Mouse (Mus musculus): Measurements from ENCODE around the gene Ifnar1.

Ifnar1 gene

DNA sequence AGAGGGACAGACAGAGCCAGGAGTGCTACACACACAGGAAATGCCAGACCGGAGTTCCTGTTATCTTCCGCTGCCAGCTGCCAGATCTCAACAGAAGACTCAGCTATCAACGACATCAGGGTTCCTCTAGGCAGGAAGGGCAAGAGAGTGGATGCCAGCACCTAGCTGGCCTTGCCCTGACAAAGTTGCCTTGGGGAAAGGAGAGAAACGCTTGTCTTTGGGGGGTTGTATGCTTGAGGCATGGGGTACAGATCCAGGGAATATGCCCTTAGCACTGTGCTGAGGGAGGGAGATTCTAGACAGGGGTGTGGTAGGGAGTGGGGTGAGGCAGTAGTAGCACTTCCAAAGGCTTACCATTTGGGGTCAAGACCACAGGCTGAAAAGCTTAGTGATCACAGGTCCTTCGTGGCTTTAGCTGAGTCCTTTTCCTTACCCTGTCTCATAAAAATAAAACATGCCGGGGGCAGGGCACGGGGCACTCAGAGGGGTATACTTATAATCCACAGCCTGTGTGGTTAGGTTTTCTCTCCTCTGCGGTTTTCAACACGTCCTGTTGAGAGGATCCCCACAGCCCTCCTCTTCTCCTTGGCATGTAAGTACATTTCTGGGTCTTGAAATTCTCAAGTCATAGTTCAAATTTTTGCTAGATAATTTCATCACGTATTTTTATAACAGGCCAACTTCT is 60.7 kb downstream of the Ifnar1 start:
- peak; percentile 39 for DNase-seq

DNA sequence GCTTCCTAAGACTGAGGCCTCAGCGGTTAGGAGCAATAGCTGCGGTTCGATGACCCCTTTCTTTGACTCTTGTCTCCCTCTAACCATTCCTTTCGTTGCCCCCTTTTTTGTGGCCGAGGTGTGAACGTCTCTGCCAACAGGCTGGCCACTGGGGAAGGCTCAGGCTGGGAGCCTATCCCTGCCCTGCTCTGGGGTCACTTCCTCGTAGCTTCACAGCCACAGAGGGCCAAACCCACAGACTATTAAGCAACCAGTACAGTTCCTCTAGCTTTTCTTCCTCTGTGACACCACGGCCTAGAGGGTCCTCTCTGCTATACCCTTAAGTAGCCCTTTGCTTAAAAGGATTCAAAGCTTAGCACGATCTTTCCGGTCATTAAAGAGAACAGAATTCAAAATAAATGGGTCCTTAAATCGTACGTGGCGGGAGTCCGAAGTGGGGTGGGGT is 61.4 kb downstream of the Ifnar1 start:
- peak; percentile 30 for DNase-seq

DNA sequence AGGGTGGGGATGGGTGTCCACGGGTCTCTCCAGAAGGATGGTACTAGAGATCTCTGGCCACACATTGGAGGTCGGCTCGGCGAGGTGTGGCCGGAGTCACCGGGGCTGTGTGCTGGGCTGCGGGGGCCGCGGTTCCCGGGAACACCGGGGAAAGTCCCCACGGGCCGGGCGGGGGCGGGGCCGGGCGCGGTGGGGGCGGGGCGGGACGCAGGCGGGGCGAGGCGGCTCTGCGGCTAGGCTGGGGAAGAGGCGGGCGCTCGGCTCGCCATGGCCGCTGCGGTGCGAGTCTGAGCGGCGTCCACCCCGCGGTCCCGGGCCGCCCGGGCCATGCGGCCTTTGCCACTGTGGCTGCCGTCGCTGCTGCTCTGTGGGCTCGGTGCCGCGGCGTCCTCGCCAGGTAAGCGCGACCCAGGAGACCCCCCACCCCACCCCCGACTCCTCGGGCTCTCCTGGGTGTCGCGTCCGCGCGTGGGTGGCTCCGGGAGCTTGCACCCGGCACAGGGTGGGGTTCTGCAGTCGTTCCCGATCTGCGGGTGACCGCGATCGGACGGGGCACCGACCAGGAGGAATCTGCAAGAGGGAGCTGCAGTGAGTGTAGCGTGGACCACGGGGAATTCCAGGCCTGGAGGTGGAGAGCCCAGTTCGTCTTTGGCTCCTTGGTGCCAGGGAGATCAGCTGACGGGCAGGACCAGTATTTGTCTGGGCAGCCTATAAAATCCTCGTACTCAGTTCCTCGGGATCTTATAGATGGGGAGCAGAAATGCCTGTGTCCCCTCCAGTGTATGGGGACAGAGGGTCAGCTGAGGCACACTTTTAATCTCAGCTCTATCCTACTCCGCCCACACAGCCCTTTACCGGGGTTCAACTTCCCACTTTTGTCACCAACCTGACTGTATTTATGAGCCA is 62.1 kb downstream of the Ifnar1 start, which contains the start of gene Ifngr2:
Gene Ifngr2, plus strand, starts transcription at position 237 of the 906 bp plus-strand sequence.
- DNase-seq: peak; percentile 79

- DNase-seq: no peak
Measured at GRCm38 (mm10) chr16:91547974-91548373, 62.9 kb downstream of the Ifnar1 start.

DNA sequence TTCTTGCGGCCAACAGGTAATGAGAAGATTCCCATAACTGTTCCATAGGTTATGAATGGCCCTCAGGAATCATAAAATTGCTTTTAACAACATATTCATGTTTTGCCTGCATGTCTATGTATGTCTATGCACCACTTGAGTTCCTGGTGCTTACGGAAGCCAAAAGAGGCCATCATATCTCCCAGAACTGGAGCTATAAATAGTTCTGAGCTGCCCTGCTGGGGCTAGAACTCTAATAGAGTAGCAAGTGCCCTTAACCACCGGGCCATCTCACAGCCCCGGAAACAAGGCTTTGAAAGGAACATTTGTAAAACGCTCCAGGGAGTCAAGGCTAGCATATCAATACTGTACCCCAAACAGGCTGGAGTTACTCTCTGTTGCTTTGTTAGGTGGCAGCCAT is 63.5 kb downstream of the Ifnar1 start:
- no peak for DNase-seq

DNA sequence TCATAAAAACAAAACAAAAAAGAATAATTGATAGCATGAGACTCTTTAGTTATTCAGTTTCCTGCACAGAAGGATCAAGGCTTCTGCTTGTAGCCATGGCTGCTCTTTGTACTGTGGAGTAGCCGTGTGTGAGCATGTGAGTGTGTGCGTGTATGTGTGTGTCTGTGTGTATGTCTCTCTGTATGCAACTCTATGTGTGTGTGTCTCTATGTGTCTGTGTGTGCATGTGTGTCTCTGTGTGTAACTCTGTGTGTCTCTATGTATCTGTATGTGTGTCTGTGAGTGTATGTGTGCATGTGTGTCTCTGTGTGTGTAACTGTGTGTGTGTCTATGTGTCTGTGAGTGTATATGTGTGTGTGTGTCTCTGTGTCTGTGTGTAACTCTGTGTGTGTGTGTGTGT is 64.0 kb downstream of the Ifnar1 start:
- DNase-seq: no peak

DNA sequence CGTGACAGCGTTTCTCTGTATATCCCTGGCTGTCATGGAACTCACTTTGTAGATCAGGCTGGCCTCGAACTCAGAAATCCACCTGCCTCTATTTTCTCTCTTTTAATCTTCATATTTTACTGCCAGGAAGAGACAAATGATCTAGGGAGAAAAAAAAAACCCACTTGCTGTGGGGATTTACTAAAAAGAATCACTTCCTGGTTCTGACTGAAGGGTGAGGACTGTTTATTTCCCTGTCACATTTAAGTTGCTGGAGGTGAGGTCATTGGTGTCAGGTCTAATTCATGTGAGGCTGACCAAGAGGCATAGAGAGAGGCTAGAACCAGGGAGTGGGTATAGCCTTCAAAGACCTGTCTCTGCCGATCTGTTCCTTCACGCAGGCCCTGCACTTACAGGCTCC is 64.6 kb downstream of the Ifnar1 start:
- DNase-seq: no peak

DNA sequence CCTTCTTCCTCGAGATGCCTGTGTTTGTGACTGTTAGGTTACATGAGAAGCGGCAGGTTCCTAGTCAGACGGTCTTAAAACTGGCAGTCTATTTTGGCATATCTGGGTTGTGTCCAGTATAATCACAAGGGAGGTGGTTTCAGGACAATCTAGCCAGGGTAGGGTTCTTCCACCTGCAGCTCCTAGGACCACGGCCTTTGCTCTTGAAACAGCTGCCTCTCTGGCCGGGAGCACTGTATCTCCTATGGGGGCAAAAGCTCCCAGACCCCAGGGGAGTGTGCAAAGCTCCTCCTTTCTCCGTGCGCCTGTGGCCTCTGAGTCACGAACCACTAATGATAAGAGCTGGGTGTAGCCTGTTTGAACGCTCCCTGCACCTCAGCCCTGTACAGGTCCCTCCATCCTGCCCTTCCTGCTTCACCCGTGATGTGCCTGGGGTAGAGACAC is 66.1 kb downstream of the Ifnar1 start:
- no peak for DNase-seq

DNA sequence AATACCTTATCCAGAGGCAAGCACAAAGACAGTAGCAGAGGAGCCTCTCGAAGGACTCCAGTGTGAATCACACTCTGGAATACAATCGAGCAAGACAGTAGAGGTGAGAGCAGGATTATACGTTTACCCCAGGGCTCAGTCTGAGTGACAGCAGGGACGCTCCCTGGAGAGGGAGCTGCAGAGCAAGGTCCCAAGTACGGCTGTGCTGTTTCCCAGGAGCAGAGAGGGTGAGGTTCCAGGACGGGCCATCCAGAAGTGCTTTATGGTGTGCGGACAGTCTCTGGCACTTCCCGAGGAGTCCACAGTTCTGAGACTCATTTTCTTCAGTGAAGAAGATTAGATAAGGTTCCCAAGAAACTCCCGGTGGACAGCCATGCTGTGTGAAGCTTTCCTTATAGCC is 67.0 kb downstream of the Ifnar1 start:
- DNase-seq: no peak

- DNase-seq: peak; percentile 52
Measured at GRCm38 (mm10) chr16:91553625-91554024, 68.6 kb downstream of the Ifnar1 start.

DNA sequence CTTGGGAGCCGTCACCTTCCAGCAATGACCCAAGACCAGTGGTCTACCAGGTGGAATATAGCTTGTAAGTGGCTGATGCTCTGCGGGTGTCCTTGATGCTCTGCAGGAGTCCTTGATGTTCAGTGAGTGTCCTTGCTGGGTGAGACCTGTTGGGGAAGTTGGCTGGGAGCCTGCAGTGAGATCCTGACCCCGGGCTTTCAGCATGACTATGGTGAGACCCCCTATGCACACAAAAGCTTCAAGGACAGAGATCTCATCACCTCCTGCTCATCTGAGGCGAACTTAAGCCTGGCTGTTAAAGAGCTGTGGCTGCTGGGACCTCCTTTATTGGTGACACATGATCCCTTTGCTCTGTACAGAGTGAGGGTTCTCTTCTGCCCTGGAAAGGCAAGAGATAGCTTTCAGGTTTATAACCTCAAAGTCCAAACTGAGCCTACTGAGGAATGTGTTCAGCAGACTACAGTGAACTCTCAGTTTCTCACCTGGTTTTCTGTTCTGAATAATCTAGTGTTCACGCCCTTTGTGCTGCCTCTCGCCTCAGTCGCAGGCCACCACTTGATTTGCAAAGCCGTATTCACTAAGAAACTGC is 70.1 kb downstream of the Ifnar1 start:
- no peak for DNase-seq

DNA sequence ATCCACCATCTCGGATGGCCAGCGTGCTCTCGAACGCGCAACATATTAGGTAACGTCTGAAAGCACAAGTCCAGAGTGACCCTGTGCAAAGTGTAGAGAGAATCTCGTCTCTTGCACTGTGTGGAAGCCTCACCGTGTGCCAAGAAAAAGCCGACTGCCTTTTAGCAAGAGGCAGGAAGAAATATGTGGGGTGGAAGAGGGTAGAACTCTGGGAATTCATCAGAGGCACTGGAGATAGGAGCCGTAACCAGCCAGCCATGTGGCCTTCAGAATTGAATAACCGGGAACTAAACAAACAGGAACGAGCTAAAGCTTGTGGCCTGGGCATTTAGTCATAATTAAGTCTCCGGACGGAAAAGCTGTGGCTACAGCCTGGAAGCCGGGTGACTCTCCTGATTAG is 71.6 kb downstream of the Ifnar1 start:
- no peak for DNase-seq
